Mouse (Mus musculus) MEL (cell line): ENCODE measurements at regions not wholly inside any gene's neighbourhood (a gene's known extent, or its start where the extent isn't known, plus 50 kb on each side); places are given as distances from the start of the nearest gene placed in this dataset.

Experiments used
- BHLHE40 ChIP-seq: IDR thresholded peaks from 2 replicates; pipeline ENCODE4 v1.6.1; 2012; ENCODE audit warnings: low read depth, mild to moderate bottlenecking, inconsistent platforms, low read length, improper control_type of control experiment, borderline replicate concordance
- CTCF ChIP-seq, 3 experiments: IDR thresholded peaks in 2 of 3; conservative IDR thresholded peaks in 1 of 3; 2 replicates each; pipeline ENCODE4 v1.5.1; 2011 to 2012; ENCODE audit warnings: low read length in 3 of 3, low read depth in 2 of 3, mild to moderate bottlenecking in 2 of 3, improper control_type of control experiment in 1 of 3, inconsistent platforms in 1 of 3, mixed read lengths in 1 of 3, moderate library complexity in 1 of 3; ENCODE audit not compliant: control insufficient read depth in 1 of 3, insufficient read depth in 1 of 3, poor library complexity in 1 of 3, severe bottlenecking in 1 of 3
- EP300 ChIP-seq, 2 experiments: IDR thresholded peaks; 2 replicates each; pipeline ENCODE4 v1.6.1; 2011; ENCODE audit warnings: improper control_type of control experiment in 2 of 2, low read length in 2 of 2, low read depth in 1 of 2, mild to moderate bottlenecking in 1 of 2
- GATA1 ChIP-seq: IDR thresholded peaks from 2 replicates; pipeline ENCODE4 v1.6.1; 2011; ENCODE audit warnings: low read depth, low read length, improper control_type of control experiment
- MAFK ChIP-seq: IDR thresholded peaks from 2 replicates; pipeline ENCODE4 v1.6.1; 2011; ENCODE audit warnings: low read depth, mild to moderate bottlenecking, low read length, improper control_type of control experiment, borderline replicate concordance
- MAZ ChIP-seq: IDR thresholded peaks from 2 replicates; pipeline ENCODE4 v1.6.1; 2012; ENCODE audit warnings: low read depth, mild to moderate bottlenecking, inconsistent platforms, low read length, improper control_type of control experiment
- POLR2A ChIP-seq, 2 experiments: IDR thresholded peaks; 2 replicates each; pipeline ENCODE4 v1.6.1; 2011 to 2012; ENCODE audit warnings: low read length in 2 of 2, mild to moderate bottlenecking in 2 of 2, control low read depth in 1 of 2, improper control_type of control experiment in 1 of 2, low read depth in 1 of 2, moderate library complexity in 1 of 2; ENCODE audit not compliant: control insufficient read depth in 1 of 2, insufficient read depth in 1 of 2, poor library complexity in 1 of 2
- RAD21 ChIP-seq: IDR thresholded peaks from 2 replicates; pipeline ENCODE4 v1.6.1; 2011; ENCODE audit warnings: mild to moderate bottlenecking, low read depth, low read length, improper control_type of control experiment
- USF1 ChIP-seq: IDR thresholded peaks from 2 replicates; pipeline ENCODE4 v1.6.1; 2014; ENCODE audit warnings: low read depth, mild to moderate bottlenecking, inconsistent platforms, low read length, improper control_type of control experiment, moderate library complexity
- ZMIZ1 ChIP-seq: IDR thresholded peaks from 2 replicates; pipeline ENCODE4 v1.6.1; 2012; ENCODE audit warnings: low read depth, mild to moderate bottlenecking, inconsistent platforms, low read length, improper control_type of control experiment, moderate library complexity

GRCm38 (mm10) chr8:8983133-8983661 is 292.9 kb upstream of the Arglu1 start:
- TF ChIP-seq BHLHE40 (no peak), CTCF (IDR thresholded peaks at IDR 0.05 in 2 of 3, conservative IDR thresholded peaks at IDR 0.05 in 1 of 3; ENCODE audit: control insufficient read depth in 1 of 3, insufficient read depth in 1 of 3, low read depth in 2 of 3, low read length in 3 of 3, poor library complexity in 1 of 3, severe bottlenecking in 1 of 3) (no peak), POLR2A (IDR thresholded peaks at IDR 0.05; ENCODE audit: control insufficient read depth in 1 of 2, insufficient read depth in 1 of 2, low read depth in 1 of 2, low read length in 2 of 2, poor library complexity in 1 of 2) (no peak), RAD21 (no peak), MAFK (no peak), MAZ (no peak), GATA1 (no peak), USF1 (no peak), ZMIZ1 (no peak), EP300 (IDR thresholded peaks at IDR 0.05; ENCODE audit: low read depth in 1 of 2, low read length in 2 of 2) (no peak)
